Mouse (Mus musculus): ENCODE data around the gene Zfp740. TPM values are rescaled to one million over a fixed set of nuclear protein-coding genes. Genes with fewer than 3 reads are reported as not detected.

The Zfp740 gene
- total RNA-seq, 4 experiments from 2014 or later: 61.9 to 108 (median 86.0) TPM

GRCm38 (mm10) chr15:102249251-102249691 lies 46.2 kb downstream of the Zfp740 start:
- no peak for DNase-seq

GRCm38 (mm10) chr15:102249967-102250366 lies 46.9 kb downstream of the Zfp740 start:
- DNase-seq: no peak

GRCm38 (mm10) chr15:102250521-102250920 lies 47.5 kb downstream of the Zfp740 start:
- DNase-seq: no peak

GRCm38 (mm10) chr15:102255547-102256255 lies 52.7 kb downstream of the Zfp740 start:
- DNase-seq: no peak

GRCm38 (mm10) chr15:102256431-102257201 lies 53.6 kb downstream of the Zfp740 start:
- DNase-seq: no peak

GRCm38 (mm10) chr15:102257202-102258075 lies 54.4 kb downstream of the Zfp740 start, which contains the start of gene Rarg:
Gene Rarg, minus strand, starts transcription at chr15:102257517.
- no peak for DNase-seq

GRCm38 (mm10) chr15:102258076-102258470 lies 55.0 kb downstream of the Zfp740 start:
- DNase-seq: no peak

GRCm38 (mm10) chr15:102258581-102259253 lies 55.7 kb downstream of the Zfp740 start:
- no peak for DNase-seq

- DNase-seq: no peak
These were observed 59.5 kb downstream of the Zfp740 start for GRCm38 (mm10) chr15:102262582-102262981.

- DNase-seq: no peak
These were observed 60.0 kb downstream of the Zfp740 start for GRCm38 (mm10) chr15:102263037-102263436.

Other genes starting within 250 kb of the Zfp740 start
- gene Krt78, start 249.0 kb upstream of the Zfp740 start, total RNA-seq (2022): not detected
- gene Krt8, start 198.8 kb upstream of the Zfp740 start, total RNA-seq (2022): 1 to 10 TPM in 2 of 4 experiments, under 1 TPM in 2; 0.49 to 1.3 (median 0.77) TPM
- 1 to 10 TPM; 1.3 to 2.4 (median 1.9) TPM for gene Krt18, start 175.1 kb upstream of the Zfp740 start, total RNA-seq (2022)
- 100 to 1,000 TPM; 232 to 294 (median 272) TPM for gene Eif4b, start 129.5 kb upstream of the Zfp740 start, total RNA-seq (2022)
- gene Tns2, start 102.8 kb upstream of the Zfp740 start, total RNA-seq (2022): 100 to 1,000 TPM in 2 of 4 experiments, 10 to 100 TPM in 2; 77.5 to 129 (median 107) TPM
- gene Spryd3, start 67.0 kb upstream of the Zfp740 start, total RNA-seq (2022): 10 to 100 TPM; 46.6 to 70.4 (median 57.7) TPM
- 10 to 100 TPM; 37.0 to 63.8 (median 49.2) TPM for gene Igfbp6, start 58.9 kb upstream of the Zfp740 start, total RNA-seq (2022)
- under 1 TPM; 0.15 to 0.43 (median 0.26) TPM for gene Soat2, start 52.7 kb upstream of the Zfp740 start, total RNA-seq (2022)
- gene Csad, start 1.5 kb downstream of the Zfp740 start, total RNA-seq (2022): 10 to 100 TPM; 71.3 to 85.0 (median 75.5) TPM
- gene Itgb7, start 28.7 kb downstream of the Zfp740 start, total RNA-seq (2022): 1 to 10 TPM; 2.7 to 7.9 (median 5.4) TPM
- gene Rarg, start 54.3 kb downstream of the Zfp740 start, total RNA-seq (2022): 10 to 100 TPM; 19.9 to 43.0 (median 34.4) TPM
- under 1 TPM in 2 of 4 experiments, not detected in 2; 0.24 to 0.31 TPM for gene Gm9918, start 67.3 kb downstream of the Zfp740 start, total RNA-seq (2022)
- gene Mfsd5, start 76.2 kb downstream of the Zfp740 start, total RNA-seq (2022): 10 to 100 TPM; 37.1 to 45.4 (median 39.5) TPM
- 1 to 10 TPM; 1.4 to 5.3 (median 2.3) TPM for gene Espl1, start 93.0 kb downstream of the Zfp740 start, total RNA-seq (2022)
- gene Pfdn5, start 122.9 kb downstream of the Zfp740 start, total RNA-seq (2022): 100 to 1,000 TPM; 440 to 517 (median 466) TPM
- gene Myg1, start 128.5 kb downstream of the Zfp740 start, total RNA-seq (2022): 10 to 100 TPM; 65.4 to 96.8 (median 89.3) TPM
- gene Aaas, start 147.5 kb downstream of the Zfp740 start, total RNA-seq (2022): 10 to 100 TPM; 15.6 to 31.6 (median 21.4) TPM
- gene Sp7, start 163.9 kb downstream of the Zfp740 start, total RNA-seq (2022): under 1 TPM; 0.17 to 0.48 (median 0.33) TPM
- 10 to 100 TPM; 75.8 to 97.0 (median 91.9) TPM for gene Sp1, start 202.9 kb downstream of the Zfp740 start, total RNA-seq (2022)
- gene Amhr2, start 242.1 kb downstream of the Zfp740 start, total RNA-seq (2022): 1 to 10 TPM; 1.1 to 1.9 (median 1.6) TPM

Measured in adrenal gland, adult 8-10 months (tissue).